Mouse (Mus musculus) cerebellum, postnatal 14 days (tissue): ENCODE measurements around the gene Sspo.

ENCODE experiments used
- DNase-seq, 2 experiments: peaks; one replicate each; pipeline ENCODE4 v3.0.0; 2021; ENCODE audit warnings: mixed read lengths in 2 of 2

The Sspo gene

DNA sequence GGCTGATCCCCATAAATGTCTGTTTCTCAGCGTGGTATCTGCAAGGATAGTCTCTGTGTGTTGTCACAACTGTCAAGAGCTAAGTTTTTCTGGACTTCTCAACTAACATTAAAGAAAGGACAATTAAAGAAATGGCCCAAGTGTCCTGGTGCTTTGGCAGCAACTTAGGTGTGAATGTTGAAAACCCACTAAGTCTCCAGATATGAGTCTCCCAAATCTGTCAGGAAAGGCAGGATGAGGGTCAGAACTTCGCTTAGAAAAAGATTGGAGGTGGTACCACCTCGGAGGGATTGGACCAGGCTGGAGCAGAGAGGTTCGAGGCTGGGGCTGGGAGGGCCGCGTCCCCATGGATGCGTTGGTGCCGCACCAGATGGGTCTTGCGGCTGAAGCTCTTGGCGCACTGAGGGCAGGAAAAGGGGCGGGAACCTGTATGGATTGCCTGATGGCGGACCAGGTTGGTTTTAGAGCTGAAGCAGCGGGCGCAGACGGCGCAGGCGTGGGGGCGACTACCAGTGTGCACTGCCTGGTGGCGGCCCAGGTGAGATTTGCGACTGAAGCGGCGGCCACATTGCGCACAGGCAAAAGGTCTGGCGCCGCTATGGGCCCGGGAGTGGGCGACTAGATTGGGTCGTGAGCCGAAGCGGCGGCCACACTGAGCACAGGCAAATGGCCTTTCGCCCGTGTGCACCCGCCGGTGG is 10.2 kb upstream of the Sspo start:
- DNase-seq = no peak

DNA sequence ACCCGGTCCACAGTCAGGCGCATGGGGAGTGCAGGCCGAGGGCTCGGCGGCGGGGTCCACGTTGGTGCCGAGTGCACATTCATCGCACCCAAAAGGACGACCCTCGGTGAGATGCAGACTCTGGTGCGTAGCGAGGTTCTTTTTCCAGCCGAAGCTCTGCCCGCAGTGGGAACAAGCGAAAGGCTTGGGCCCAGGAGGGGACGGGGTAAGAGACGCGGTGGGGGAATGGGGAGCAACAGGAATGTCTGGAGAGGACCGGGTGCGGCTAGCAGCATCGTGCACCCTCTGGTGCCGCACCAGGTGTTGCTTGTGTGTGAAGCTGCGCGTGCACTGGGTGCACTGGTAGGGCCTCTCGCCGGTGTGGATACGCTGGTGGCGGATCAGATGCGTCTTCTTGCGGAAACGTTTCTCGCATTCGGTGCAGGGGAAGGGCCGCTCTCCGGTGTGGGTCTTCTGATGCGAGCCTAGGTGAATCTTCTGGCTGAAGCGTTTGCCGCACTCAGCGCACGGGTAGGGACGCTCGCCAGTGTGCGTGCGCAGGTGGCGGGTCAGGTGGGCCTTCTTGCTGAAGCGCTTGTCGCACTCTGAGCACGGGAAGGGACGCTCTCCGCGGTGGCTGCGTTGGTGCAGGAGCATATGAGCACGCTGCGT is 9.4 kb upstream of the Sspo start:
- peak in 1 of 2 experiments; percentile 58 for DNase-seq

DNA sequence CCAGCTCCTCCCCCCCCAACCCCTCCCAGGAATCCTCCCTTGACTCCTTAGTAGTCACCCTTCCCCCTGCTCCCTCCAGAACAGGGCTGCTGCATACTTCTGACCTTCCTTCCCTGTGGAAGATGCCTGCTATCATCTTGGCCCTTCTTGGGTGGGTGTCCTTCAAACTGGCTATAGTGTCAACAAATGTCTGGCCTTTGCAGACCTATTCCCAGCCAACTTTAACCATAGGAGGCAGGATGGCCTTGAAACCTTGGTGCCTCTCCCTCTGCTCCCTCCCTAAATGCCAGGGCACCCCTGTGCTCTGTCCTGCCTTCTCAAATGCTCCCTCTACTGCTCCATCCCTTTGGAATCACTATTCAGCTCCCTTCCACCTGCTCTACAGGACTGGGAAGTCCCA is 8.4 kb upstream of the Sspo start:
- no peak for DNase-seq

DNA sequence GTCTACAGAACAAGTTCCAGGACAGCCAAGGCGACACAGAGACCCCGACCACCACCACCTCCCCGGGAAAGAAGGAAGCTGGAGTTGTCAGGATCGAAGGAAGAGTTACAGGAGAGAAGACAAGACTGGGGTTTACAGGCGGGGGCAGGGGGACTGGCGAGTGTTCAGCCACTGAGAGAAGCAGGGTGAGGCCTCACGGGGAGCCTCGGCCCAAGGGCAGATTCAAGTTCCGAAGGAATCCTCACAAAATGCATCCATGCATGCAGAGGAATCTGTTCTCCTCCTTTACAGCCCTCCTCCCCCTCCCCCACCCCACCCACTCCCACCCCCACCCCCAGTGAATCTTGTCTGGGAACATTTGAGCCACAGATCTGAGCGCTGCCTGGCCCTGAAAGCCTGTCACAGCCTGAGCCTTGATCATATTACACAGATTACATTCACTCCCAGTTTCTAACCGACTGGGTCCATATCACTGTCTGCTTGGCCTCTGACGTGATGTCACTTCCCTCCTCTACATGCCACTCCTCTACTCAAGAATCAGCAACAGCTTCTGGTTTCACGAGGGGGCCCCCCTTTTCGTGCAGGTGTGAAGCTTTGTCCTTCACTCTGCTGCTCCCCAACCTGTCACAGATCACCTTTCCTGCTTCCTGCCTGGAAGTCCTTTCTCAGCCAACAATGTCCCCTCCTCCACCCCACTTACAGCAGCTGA is 7.6 kb upstream of the Sspo start:
- DNase-seq = no peak

DNA sequence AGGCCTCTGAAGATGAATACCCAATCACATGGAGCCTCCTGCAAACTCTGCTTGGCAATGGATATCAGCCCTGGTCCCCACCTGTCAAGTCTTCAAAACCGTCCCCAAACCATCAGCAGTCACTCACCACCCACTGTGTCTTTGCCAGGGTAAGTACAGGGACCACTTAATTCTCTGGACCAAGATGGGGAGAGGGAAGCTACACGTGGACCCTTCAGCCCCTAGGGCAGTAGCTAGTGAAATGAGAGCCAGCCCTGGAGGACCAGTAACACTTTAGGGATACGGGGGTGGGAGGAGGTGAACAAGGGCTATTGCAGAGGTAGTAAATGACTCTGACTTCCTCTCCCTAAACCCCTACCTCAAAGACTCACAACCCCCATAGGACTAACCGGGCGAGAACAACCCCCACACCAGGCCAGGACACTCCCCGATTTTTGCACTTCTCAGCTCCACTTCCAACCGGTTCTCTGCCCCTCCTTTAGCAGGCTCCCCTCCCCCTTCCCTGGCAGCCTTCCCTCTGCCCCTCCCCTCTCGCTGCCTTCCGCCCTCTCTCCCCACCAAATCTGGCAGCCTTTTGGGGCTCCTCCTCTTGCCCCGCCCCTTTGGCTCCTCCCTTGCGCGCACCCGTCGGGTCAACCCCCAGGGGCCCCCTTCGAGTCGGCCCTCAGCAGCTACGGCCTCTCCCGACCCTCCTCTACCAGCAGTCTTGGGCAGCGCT is 4.3 kb upstream of the Sspo start:
- DNase-seq = peak; percentile 94 to 98

DNA sequence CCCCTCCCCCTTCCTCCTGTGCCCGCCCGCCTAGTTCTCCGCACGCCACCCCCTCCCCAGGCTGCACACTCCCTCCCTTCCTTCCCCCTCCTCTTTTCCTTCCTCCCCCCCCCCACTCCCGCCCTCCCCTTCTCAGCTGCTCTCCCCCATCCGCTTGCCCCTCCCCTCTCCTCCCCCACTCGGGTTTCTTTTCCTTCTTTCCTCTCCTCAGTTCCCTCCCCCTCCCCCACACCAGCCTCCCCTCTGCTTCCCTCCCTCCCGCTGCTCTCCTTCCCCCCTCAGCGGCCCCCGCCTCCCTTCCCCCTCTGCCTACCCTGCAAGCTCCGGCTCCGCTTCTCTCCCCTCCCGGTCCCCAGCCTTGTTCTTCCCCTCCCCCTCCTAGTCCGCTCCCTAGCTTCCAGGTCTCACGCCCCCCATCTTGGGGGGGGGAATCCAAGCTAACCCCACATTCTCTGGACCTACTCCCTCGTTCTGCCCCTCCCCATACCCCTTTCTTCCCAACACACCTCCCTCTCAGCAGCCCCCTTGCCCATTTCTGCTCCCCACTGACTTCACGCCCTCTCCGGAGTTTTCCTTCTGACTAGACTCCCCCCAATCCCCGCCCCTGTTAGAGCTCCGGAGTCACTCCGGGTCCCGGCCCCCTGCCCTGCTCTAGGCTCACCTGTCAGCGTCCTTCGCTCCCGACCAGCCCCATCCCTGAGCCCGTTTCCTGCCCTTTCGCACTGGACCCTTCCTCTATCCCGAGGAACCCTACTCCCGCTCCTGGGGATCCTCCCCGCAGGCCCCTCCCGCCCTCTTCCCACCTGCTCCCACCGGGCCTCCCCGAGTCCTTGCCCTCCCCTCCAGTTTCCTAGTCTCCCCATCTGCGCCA is 3.5 kb upstream of the Sspo start:
- DNase-seq = peak; percentile 67 to 92

DNA sequence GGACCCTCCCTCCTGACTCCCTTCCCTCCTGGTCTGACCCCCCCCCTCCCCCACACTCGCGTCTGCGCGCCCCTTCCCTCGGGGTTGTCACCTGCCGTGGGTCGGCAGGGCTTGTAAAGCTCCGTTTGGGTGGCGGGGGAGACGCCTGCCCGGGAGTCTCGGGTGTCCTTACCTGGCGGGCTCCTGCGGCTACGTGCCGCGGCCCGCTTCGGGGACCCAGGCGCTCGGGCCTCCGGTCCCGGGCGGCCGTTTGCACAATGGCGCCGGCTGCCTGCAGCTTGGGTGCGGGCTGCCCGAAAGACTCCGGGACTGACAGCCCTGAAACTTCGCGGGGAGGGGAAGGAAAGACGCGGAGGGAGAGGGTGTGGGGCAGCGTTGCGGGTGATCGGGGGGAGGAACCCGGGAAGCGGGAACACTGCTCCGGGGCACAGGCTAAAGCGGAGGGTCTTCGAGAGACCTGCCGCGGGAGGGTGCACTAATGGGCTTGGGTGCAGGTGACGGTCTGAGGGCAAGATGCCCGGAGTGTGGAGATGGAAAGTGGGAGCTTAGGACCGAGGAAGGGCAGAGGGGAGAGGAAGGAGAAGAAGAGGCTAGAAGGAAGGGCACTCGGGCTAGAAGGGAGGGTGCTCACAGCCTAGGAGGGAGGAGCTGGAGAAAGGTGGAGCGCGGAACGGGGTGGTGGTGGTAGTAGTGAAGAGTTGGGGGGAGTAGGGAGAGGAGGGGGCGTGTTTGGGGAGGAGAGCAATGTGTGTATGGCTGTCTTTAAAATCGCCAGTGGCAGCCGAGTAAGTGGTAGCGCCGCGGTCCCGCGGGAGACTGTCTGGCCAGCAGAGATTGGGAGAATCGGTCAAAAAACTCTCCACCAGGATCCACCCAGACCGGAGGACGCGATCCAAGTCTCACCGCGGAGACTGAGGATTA is 2.6 kb upstream of the Sspo start, which contains the start of gene Zfp467:
Gene Zfp467, minus strand, starts transcription at position 645 of the 921 bp plus-strand sequence.
- DNase-seq = peak; percentile 70 to 71

DNA sequence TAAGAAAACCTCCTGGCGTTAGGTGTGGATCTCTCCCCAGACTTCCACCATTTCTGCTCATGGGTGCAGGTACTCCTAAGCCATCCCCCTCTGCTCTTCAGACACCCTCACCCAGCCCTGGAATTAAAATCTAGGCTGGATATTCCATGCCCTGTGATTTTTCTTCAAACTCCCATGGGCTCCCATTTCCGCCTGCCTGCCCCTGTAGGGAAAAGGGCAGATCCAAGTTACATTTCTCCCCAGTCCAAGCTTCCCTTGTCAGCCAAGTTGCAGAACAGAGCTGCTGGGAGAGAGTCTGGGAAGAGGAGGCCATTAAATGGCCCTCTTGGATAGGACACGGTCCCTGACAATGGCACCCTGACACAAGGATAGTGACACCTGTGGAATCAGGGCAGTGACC is 1.8 kb upstream of the Sspo start:
- no peak for DNase-seq

DNA sequence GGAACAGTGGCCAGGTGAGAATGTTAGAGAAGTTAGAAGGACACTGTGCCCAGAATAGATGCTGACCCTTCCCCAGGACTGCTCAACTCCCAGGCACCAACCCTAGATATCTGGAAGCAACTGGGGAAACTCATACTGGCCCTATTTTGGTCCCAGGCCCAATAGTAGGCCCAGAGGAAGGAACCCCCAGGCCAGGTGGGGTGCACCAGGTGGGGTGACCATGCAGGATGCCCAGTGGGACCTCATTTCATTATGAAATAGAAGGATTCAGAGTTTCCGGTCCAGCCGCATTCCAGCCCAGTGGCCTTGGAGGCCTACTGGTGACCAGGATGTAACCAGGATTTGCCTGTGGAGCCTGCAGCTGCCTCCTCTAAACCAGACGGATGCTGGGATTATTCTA is 1.1 kb upstream of the Sspo start:
- no peak for DNase-seq

DNA sequence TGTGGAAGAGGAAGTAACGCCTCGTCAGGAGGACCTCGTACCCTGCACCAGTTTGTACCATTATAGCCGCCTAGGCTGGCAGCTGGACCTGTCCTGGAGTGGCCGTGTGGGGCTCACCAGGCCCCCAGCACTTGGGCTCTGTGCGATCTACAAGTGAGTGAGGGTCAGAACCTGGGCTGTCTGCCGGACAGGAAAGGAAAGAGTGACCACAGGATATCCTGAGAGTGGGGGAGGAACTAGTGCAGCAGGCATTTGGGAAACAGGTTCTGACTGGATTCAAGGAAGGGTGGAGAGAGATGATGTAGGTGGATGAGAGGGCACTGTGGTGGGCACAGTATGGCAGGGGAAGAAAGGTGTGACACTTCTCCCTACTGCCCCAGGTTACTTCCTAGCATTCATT is 498 bp downstream of the Sspo start:
- DNase-seq = no peak

DNA sequence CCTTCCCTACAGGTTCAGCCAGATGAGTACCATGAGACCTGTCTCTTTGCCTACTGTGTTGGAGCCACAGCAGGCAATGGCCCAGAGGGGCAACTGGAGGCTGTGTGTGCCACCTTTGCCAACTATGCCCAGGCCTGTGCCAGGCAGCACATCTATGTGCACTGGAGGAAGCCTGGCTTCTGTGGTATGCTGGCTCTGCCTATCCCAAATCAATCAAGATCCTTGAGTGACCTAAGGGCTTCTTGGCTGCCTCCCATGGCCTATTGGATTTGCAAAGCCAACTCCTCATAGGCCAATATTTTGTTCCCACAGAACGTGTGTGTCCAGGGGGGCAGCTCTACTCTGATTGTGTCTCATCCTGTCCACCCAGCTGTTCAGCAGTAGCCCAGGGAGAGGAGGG is 4.1 kb downstream of the Sspo start:
- no peak for DNase-seq

DNA sequence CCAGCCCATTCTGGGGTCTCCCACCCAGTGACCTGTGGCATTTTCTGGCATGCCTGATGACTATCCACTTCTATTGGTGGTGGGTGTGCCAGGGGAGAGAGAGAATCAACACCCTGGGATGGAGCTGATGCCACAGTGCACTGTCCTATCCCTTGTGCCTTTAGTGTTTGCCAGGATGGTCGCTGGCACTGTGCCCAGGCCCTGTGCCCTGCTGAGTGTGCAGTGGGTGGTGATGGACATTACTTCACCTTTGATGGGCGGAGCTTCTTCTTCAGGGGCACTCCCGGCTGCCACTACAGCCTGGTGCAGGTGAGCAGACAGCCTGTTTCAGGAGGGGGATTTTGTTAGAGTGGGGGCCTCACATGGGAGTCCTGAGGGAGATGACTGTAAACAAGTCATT is 4.7 kb downstream of the Sspo start:
- DNase-seq = no peak

DNA sequence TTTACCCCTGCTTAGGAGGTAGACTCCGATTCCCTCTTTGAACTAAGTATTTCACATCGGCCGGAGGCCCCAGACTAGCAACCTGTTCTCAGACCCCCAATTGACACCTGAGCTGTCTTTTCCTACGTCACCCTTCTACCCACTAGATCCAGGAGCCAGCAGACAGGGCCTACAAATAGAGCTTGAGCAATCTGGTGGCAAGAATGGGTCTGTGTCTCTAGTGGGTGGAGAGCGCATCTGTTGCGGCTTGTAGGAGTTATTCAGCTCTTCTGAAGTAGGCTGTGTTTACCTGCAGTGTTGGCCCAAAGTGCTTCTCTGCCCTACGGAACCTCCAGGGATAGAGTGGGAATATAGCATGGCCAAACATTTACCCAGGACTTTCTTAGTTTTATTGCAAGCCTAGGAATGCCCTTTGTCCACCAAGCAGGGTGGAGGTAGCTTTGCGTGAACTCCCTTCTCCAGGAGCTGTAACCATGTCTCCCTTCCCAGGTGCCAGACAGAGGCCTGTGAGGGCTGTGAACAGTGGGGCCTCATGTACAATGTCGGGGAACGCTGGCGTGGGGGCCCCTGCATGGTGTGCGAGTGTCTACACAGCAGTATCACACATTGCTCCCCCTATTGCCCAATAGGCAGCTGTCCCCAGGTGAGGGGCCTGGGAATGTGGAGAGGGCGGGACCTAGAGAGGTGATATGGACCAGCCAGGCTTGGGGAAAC is 17.1 kb downstream of the Sspo start:
- no peak for DNase-seq

DNA sequence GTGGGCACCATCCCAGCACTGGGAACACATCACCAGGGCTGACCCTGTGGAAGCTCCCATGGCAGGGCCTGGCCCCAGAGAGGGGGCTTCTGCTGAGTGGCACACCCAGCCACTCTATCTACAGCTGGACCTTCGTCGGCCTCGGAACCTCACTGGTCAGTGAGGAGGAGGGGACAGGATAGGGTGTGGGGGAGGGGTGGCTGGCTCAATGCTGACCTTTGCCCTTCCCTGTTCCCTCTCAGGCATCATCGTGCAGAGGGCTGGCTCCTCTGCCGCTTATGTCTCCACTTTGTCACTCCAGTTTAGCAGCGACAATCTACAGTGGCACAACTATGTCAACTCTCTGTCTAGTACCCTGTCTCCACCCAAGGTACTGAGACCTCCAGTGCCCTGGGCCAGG is 18.7 kb downstream of the Sspo start:
- no peak for DNase-seq

DNA sequence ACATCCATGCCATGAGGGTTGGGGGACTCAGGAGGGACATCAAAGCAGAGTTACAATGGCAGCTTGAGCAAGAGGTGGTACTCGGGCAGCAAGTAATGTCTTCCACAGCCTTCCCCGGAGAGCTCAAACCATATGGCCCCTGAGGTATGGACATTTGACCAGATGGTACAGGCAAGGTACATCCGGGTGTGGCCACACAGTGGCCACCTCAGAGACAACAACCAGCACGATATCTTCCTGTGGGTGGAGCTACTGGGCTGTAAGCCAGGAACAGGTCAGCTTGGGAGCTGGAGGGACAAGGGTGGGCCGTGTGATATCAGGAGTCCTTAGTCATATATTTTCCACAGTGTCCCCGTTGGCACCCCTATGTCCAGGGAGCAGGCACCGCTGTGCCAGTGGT is 19.5 kb downstream of the Sspo start:
- no peak for DNase-seq

DNA sequence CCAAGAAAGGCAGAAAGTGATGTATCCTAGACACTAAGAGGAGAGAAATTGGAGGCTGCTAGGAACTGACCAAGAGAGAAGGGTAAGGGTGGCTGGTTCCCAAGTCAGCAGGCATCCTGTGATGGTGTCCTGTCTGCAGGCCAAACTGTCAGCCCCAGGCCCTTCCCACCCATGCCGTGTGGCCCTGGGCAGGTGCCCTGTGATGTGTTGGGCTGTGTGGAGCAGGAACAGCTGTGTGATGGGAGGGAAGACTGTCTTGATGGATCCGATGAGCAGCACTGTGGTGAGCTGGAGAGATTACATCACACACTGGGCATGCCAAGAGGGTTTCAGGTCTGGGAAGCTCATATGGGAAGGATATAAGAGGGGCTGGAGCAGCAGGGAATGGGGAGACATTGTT is 22.7 kb downstream of the Sspo start:
- no peak for DNase-seq

DNA sequence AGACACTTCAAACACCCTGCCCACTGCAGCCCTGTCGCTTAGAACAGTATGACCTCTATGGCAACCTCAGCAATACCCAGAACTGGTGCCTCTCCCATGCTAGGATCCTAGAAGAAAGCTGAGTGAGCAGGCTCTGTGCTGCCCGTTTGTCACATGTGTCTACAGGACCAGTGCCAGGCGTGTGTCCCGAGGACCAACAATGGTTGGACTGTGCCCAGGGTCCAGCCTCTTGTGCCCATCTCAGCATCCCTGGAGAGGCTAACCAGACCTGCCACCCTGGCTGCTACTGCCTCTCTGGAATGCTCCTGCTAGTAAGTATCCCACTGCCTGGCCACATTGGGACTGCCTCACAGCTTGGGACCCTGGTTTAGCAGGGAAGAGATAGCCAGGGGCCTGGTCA is 30.4 kb downstream of the Sspo start:
- DNase-seq = no peak

DNA sequence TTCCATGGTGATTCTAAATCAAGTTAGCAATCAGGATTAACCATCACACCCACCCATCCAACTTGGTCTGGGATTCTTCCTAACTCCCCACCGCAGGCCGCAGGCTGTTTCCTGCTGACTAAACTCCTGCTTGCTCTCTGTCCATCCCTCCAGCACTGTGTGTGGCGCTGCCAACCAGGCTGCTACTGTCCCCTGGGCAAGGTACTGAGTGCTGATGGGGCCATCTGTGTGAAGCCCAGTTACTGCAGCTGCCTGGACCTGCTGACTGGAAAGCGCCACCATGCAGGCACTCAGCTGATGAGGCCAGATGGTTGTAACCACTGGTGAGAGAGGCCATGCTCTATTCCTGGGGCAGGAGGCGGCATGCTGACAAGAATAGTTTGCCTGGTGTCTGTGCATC is 34.5 kb downstream of the Sspo start:
- no peak for DNase-seq

DNA sequence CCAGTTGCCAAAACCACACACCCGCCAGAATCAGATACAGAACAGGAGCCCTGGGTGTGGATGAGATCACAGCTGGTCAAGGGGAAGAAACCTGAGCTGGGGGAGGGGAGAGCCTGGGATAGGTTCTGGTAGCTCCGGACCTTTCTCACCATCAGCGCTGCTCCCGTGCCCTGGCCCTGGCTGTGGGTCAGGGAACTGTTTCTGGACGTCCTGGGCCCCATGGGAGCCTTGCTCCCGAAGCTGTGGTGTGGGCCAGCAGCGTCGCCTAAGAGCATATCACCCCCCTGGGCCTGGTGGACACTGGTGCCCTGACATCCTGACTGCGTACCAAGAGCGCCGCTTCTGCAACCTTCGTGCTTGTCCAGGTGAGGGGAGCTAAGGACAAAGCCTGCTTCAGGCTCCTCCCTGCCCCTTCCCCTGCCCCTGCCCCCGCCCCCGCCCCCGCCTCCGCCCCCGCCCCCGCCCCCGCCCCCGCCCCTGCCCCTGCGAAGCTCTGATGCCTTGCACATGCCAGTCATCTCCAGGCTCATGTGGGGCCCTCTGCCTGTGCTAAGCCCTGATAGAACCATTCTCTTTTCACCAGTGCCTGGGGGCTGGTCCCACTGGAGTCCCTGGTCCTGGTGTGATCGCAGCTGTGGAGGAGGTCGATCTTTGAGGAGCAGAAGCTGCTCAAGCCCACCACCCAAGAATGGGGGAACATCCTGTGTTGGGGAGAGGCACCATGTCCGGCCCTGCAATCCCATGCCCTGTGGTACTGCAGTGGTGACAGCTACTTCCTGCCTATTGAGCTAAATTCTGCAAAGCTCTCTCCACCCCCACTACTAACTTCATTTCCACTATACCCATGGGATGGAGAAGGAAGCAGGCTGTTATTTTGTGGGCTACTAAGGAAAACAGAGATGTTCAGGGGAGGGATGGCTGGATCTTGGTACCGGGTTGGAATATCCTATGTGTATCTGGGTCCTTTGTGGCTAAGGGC is 40.0 kb downstream of the Sspo start:
- DNase-seq = no peak
